Mouse (Mus musculus) c-Kit-negative CD71-positive TER-119-positive erythroid progenitor cells, embryonic 14.5 days (primary cell): ENCODE results near the gene Fate1.
"Not testable (repeated sequence)": the region's sequence is repeated elsewhere in the genome, so short reads cannot be mapped to it uniquely, and the experiment has no call there.

Experiments
- DNase-seq: peaks from one replicate; pipeline ENCODE4 v3.0.0-alpha.2; 2013; ENCODE audit warnings: low read depth, low spot score

The Fate1 gene

DNA sequence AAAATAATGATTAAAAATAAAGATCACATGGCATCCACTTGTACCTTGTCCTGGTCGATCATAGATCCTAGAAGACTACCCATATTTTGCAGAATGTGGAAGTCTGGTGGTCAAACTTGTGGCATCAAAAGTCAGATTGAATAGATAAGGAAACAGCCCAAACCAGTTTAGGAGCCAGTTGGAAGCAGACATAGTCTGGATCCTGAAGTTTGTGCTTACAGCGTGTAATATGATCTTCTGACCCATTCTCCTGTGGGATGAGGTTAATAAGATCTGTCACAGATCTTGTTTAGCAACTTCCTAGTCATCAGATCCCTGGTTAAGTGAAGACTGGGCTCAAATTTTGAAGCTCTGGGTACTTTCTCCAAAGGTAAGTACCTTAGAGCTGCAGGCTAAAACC, at the start of gene Fate1:
Gene Fate1 (plus strand): TSS at position 301 of the 400 bp plus-strand sequence.
- no peak for DNase-seq

DNA sequence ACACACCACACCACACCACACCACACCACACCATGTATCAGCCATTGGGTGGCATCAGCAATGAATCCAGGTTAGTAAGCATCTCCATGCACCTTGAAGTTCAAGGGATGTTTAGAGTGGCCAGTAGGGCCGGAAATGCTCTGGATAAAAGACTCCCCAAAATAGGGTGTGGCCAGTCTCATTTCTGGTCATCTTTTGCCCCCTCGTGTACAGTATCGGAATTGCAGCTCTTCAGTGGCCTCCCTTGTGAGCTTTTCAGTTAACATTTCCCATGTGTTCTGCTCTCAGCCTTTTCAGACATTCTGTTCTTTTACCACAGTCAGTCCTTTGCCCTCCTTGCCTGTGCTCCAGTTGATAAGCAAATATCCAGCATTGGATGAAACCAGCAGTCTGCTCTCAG, 26.2 kb upstream of the Fate1 start:
- DNase-seq = peak; percentile 0

DNA sequence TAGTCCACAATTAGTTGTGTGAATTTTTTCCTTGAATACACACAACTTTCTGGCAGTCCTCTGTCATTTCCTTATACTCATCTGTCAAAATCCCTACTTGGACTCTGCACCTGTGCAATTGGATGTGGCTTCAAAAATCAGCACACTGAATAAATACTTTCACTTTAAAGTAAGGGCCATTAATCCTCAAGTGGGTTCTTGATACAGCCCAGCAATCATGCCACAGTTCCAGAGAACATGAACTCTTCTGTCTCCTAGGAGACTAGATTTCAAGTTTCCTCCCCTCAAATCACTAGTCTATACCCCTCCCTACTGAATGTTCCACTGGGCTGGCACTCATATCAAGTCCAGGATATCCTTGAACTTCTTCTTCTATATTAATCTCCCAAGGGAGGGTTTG, 14.4 kb upstream of the Fate1 start:
- DNase-seq = no peak

DNA sequence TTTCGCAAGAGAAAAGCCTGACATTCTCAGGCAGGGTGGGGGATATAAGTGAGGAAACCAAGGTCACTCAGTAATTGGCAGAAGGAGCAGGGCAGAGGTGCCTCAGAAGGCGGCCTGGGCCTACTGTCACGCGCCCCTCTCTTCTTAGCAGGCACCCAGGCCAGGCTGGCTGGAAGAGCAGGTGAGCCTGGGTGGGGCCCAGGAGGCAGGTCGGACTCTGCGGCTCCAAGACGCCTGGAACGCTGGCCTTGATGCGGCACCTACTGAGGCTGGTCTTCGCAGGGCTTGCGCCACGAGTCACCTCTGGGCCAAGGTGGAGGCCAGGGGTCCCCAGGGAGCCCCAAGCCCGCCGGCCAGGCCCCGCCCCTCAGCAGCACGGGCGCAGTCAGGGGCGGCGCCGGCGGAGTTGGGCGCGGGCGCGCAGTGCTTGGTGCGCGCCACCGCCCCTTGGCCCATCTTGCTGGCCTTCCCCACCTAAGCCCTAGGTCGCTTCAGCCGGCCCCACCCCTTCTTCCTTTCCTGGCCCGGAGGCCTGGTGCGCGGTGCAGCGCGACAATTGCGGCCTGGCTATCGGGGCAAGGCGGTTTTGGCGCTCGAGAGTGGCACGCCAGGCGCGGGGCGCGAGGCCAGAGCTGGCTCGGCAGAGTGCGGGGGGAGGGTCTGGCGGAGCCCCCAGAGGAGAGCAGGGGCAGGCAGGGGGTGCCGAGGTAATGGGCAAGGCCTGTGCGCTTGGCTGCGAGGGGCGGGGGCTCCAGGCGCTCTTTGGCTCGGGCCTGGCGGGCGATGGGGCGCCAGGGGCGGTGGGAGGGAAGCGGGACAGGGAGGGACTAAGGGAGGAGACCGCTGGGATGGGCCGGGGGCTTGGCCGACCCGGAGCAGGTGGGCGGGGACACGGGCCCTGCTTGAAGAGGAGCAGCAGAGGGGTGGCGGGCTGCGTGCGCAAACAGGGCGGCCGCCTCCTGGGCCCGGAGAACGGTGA, 10.4 kb upstream of the Fate1 start, which contains the start of gene Prrg3:
Gene Prrg3 (plus strand): TSS at position 552 of the 979 bp plus-strand sequence.
- DNase-seq = no peak

DNA sequence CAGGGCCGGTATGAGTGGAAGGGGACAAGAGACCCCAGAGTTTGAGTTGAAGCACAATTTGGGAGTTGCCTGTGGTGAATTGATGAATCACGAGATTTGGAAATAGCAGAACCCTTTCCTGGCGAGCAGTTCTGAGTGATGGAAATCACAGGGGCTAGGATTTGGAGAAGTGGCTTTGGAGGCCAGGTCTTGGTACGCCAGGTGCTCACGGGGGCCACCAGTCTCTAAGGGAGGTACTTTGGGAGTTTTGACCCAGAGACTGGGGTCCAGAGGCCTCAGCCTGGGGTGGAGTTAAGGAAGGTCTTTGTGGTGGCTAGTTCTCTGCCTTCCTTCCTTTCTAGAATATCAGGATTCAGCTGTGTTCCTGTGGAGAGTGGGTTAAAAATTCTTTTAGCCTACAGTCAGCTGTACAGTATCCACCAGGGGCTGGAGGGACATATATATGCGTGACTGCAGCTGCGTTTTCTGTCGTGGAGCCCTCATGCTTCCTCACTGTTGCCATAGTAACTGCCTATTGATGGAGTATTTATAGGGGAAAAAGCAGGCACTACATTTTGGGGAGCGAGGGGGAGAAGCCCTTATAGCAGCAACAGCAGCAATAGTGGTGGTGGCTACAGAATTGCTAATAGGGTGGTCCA, 9.4 kb upstream of the Fate1 start:
- DNase-seq = no peak

DNA sequence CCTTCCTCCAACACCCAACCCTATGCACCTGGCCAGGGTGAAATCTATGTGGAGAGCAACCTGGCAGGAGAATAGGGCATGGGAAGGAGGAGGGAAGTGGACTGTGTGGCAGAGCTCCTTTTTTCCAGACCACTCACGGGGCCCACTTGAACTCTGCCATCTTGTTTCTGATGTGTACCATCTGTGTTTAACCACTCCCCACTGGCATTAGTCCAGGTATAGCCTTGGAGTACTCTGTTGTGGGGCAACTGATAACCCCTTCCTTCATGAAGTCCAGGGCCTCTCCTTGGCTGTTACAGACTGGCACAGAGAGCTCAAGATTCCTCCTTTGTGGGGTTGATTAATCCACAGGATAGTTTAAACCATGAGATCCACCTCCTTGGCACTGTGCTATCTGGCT, 4.6 kb upstream of the Fate1 start:
- no peak for DNase-seq

DNA sequence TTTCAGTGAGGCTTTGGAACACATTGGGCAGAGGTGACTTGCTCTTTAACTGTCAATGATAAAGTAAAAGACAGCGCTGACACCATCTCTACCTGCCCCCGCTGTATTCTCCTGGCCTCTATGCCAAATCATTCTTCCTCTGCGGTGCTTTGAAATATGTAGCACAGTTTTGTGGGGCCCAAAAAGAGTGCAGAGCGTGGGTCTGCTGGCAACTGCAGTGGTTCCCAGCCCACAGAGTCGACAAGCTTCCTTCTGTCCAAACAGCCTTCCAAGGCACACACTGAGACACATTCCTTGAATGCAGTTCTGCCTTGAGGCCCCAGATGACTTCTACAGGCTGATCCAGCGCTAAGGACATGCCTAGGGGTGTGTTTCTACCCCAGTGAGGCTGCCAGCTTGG, 4.0 kb upstream of the Fate1 start:
- no peak for DNase-seq

DNA sequence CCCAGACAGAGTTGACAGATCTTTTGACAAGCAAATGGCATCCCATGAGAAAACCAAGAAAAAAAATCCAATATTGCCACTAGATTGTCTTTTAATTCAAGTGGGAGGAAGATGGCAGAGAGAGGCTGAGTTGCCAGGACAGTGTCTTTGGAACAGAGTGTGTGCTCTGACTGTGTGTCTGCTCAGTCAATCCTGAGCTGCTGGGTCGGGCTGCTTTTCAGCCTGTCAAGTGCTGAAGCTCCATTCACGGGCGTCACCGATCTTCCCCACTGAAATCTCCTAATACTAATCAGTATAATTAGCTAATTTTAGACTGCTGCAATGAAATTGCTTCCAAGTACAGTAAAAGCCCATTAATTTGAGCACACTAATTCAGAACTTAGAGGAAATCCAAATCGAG, 1.5 kb upstream of the Fate1 start:
- DNase-seq = no peak

DNA sequence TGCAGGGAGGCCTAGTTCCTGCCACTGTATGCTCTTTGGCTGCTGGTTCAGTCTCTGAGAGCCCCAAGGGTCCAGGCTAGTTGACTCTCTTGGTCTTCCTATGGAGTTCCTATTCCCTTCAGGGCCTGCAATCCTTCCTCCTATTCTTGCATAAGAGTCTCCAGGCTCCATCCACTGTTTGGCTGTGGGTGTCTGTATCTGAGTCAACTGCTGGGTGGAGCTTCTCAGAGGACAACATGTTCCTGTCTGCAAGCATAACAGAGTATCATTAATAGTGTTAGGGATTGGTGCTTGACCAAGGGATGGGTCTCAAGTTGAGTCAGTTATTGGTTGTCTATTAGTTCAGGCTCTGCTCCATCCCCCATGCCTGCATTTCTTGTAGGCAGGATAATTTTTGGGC, 4.9 kb downstream of the Fate1 start:
- DNase-seq = not testable (repeated sequence)

DNA sequence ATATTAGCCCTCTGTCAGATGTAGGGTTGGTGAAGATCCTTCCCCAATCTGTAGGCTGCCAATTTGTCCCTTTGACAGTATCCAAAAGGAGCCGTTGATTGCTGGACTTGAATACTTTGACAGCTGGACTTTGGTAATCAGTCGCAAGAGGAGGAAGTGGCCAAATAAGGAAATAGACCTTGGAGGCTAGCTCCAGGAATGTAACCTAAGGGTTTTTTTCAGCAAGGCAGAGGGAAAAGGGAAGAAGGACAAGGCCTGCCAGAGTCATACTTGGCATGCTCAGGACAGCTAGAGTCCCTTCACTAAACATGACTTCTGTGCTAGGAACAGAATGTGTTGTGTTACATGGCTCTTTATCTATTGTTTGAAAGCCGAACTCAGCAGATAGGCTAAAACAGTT, 7.7 kb downstream of the Fate1 start:
- DNase-seq = no peak

DNA sequence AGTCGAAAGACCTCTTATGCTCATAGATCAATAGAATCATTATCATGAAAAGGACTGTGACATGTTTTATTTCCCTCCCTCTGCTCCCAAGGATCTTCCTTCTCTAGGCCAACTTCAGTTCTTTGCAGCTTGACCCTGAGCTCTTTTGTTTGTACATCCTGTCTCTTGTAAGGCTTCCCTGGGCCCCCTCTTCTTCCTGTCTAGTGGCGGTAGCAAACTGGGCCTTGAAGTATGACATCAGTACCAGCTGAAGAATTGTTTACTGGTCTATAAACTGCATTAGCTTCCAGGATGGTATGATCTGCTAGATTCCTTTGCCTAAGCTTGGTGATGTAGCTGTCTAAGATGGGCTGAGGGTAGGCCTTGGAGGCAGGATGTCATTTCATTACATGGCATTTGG, 8.5 kb downstream of the Fate1 start:
- no peak for DNase-seq

DNA sequence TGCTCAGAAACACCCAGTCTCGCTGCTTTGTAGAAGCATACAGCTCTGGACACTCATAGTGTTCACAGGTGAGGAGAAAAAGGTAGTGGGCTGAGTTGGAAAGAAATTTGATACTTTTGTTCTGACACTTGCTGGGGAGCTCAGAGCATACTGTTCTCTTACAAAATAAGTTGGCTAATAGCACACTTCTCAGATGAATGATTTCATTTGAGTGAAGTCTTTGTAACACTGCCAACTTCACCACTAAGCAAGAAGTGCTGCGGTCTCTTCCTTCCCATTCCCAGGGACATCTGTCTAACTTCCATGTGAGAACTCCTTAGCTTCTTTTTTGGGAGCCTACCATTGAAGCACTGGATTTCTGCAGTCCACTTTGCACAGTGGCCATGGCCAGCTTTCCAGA, 10.4 kb downstream of the Fate1 start:
- DNase-seq = no peak

DNA sequence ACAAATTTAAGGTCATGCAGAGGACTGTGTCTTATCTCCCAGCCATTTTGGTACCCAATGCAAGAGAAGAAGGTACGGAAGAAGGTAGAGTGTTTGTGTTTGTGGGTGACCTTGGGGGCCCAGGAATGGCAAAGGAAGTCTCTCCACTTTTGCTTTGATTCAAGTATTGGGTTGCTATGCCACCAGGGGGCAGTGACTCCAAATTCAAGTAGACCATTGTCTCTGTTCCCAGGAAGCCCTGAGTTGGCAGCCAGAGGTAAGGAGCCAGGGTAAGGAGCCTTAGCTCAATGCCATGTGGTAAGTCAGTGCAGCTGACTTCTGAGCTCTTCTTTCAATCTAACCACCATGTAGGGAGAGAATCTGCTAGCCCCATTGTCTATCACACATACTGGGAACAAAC, 11.0 kb downstream of the Fate1 start:
- no peak for DNase-seq

DNA sequence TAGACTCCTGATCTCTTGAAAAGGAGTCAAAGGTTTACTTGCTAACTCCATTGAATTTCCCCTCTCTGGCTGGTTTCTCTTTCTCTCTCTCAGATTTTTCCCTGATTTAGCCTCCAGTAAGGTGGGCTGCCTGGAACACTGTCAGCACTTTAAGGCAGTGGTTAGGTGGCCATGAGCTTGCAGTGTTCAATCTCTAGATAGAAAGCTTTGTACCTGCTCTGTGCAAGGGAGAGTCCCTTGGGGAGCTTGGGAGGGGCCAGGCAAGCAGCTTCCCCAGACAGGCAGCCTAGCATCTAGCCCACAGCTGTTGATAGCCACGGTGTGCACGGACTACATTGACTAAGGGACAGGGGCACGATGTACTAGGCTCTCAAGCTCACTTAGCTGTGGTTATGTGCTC, 18.8 kb downstream of the Fate1 start, which contains the start of gene Cnga2:
Gene Cnga2 (plus strand): TSS at position 301 of the 400 bp plus-strand sequence.
- DNase-seq = no peak

DNA sequence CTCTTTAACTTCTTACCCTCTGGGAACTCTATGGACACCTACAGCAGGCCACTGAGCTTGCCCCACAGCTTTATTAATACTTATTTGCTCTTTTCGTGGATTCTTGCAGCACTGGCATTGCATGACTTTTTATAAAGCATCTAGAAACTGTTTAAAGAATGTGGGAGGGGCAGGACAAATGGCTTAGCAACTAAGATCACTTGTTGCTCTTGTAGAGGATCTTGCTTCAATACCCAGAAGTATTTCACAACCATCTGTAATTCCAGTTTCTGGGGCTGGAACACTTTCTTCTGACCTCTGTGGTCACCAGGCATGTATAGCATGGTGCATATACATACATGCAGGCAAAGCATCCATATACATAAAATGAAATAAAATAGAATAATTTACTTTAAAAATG, 23.2 kb downstream of the Fate1 start:
- DNase-seq = no peak

DNA sequence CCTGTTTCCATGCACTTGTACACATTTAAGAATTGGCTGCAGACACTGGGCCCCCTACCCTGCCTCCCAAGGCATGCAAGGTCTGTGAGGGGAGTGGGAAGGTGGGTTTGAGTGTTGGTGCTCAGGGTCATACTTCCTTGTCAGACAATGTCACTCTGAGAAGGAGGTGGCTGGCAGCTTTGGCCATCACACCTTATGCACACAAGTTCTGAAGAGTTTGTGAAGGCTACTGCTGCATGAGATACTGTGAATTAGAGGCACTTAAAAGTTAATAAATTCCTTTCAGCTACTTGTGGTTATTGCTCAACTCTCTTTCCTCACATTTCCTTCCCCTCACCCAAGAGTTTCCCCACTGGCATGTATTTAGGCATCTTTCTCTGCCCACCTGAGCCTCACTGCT, 37.1 kb downstream of the Fate1 start:
- DNase-seq = no peak

DNA sequence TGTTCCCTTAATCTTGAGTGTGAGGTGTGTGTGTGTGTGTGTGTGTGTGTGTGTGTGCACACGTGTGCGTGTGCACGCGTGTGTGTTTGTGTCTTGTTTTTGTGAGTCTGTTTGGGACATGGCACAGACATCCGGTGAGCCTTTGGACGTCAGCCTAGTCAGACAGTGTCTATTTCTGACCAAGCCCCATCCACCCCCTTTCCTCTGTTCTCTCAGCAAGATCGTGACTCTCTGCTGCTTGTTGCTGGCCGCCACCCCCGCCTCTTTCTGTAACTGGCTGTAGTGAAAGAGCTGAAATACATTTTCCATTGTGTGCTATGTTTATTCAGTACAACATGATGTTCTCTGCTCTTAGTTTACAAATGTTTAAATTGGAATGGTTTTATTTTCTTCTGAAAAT, 39.5 kb downstream of the Fate1 start:
- no peak for DNase-seq

DNA sequence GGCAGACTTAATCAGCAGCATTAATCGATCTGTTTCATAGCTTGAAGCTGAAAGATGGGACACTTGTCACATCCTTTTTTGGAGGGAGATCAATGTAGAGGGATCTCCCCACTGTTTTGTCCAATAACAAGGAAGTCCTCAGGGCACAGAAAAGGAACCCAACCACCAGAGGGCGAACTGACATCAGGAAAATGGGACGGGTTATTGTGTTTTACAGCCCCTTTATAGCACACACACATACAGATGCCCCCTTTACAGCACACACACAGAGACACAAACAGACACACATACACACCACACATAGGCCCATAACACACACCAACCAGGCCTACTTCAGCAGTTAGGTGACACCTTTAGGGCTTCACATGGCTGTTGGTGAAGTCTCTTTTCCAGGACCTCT, 40.0 kb downstream of the Fate1 start:
- DNase-seq = no peak

DNA sequence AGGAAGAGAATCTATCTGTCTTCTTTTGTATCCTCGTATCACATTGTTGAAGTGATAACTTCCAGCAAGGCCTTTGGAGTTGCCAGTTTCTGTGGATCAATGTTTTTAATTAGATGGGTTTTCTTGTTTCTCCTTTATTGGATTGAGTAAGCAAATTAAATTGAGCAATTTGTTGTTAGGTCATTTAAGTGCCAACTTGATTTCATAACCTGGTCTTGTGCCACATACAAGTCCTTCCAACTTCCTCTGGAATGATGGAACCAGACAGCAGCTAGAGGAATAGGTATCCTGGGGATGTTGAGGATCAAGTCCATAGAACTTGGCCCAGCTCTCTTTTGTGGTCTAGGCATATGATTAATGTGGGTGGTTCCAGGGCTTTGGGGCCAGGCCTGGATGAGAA, 49.5 kb downstream of the Fate1 start:
- DNase-seq = no peak

DNA sequence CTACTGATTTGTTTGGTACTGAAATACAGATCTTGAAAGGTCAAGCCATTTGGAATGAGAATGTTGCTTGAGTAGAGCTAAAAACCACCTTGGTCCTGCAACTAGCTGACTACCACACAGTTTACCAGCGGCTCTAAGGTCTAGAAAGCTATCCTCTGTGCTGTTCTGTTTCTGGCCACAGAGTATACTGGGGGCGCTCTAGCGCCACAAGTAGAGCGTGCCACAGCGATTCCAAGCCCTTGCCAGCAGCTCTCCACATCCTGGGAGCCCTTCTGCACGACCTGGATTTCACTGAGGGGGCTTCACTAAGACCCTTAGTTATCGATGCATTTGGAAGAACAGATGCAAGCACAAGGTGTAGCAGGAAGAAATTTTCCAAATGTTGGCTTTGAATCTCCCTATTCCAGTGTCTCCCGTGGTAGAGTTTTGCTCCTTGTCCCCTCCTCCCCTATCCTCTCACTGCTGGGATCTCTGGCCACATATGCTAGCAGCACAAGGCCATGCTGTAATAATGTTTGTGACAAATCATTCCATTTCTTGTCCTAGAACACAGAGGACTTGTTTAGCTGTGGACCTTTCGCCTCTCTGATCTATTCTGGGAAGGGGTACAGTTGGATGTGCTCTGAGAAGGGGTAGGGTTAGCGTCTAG, 50.1 kb downstream of the Fate1 start:
- DNase-seq = no peak

DNA sequence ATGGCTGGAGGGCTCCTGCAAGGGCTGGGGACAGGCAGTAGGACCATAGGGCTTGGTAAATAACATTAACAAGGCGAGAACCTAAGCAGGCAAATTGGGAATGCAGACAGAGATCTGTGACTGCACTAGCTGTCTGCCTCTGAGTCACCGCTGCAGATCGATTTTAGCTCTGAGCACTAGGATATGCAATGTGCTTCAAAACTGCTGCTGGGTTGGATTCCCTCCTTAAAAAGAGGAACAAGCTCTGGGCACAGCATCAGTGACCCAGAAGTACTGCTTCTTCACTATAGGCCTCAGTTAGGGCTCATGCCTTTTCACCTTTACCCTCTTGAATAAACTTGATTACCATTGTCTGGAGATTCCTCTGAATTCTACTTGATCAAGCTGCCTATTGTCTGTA, 50.8 kb downstream of the Fate1 start:
- no peak for DNase-seq
